Mouse (Mus musculus): ENCODE measurements around the gene Adgrf5. TPM values are rescaled to one million over a fixed set of nuclear protein-coding genes. Genes with fewer than 3 reads are reported as not detected.

Adgrf5 gene
- total and polyA plus RNA-seq, 3 experiments = not detected

- Histone ChIP-seq H3K27ac (ENCODE audit: insufficient read depth, low read depth) (no peak overlapping the region), H3K4me1 (ENCODE audit: control insufficient read depth in 1 of 2, insufficient read depth in 2 of 2) (no peaks in the 10 kb centered on the region), H3K9ac (ENCODE audit: insufficient read depth, low read depth) (no peak overlapping the region), H3K27me3 (replicated peaks) (no peaks in the 10 kb centered on the region), H3K4me2 (ENCODE audit: insufficient read depth, low read depth, poor library complexity, severe bottlenecking) (no peak overlapping the region), H3K79me2 (replicated peaks; ENCODE audit: control insufficient read depth, extremely low read depth, insufficient read depth, poor library complexity, severe bottlenecking) (no peaks in the 10 kb centered on the region), H3K9me3 (replicated peaks; ENCODE audit: low read length) (peaks cover 21% of the 10 kb centered on the region), H3K36me3 (replicated peaks in 1 of 2; ENCODE audit: control insufficient read depth in 1 of 2, insufficient read depth in 1 of 2, low read length in 1 of 2) (no peaks in the 10 kb centered on the region), H3K4me3 (replicated peaks in 1 of 3; ENCODE audit: low read depth in 2 of 3, low read length in 2 of 3, poor library complexity in 1 of 3) (no peak overlapping the region)
- dilution Hi-C loops (cut with MboI; ENCODE audit: extremely low pct_ligation_motif_present, extremely low pct_unique_long_range_greater_than_20kb, low sequenced_read_pairs) (no loop called here), in situ Hi-C loops (cut with MboI; ENCODE audit: low pct_ligation_motif_present, low pct_unique_long_range_greater_than_20kb, low sequenced_read_pairs) (no loop called here)
- no peak for DNase-seq (ENCODE audit: extremely low read depth)
- TF ChIP-seq MXI1 (IDR thresholded peaks at IDR 0.05; ENCODE audit: low read depth, low read length) (no peak), ETS1 (conservative IDR thresholded peaks at IDR 0.05; ENCODE audit: low read depth, low read length) (no peak), POLR2A (IDR thresholded peaks at IDR 0.05; ENCODE audit: low read depth, low read length) (no peak), IRF4 (IDR thresholded peaks at IDR 0.05; ENCODE audit: low read depth, low read length) (no peak), SMC3 (IDR thresholded peaks at IDR 0.05; ENCODE audit: low read depth, low read length) (no peak), SIN3A (IDR thresholded peaks at IDR 0.05; ENCODE audit: low read length) (no peak), CHD1 (IDR thresholded peaks at IDR 0.05; ENCODE audit: low read depth, low read length) (no peak), MAX (IDR thresholded peaks at IDR 0.05; ENCODE audit: low read length) (no peak), BHLHE40 (IDR thresholded peaks at IDR 0.05; ENCODE audit: low read depth, low read length) (no peak), E2F4 (IDR thresholded peaks at IDR 0.05; ENCODE audit: insufficient replicate concordance, low read depth, low read length) (no peak), ZC3H11A (IDR thresholded peaks at IDR 0.05; ENCODE audit: low read depth, low read length) (no peak), CTCF (conservative IDR thresholded peaks at IDR 0.05 in 1 of 2, IDR thresholded peaks at IDR 0.05 in 1 of 2; ENCODE audit: low read depth in 2 of 2, low read length in 2 of 2) (no peak), TBP (conservative IDR thresholded peaks at IDR 0.05; ENCODE audit: low read depth, low read length) (no peak), RAD21 (IDR thresholded peaks at IDR 0.05; ENCODE audit: low read depth, low read length) (no peak), JUN (IDR thresholded peaks at IDR 0.05; ENCODE audit: insufficient read depth, low read depth, low read length) (no peak), ZMIZ1 (IDR thresholded peaks at IDR 0.05; ENCODE audit: low read depth, low read length) (no peak), MAZ (IDR thresholded peaks at IDR 0.05; ENCODE audit: low read depth, low read length) (no peak), UBTF (IDR thresholded peaks at IDR 0.05; ENCODE audit: low read depth, low read length) (no peak)
These were observed 135.3 kb downstream of the Adgrf5 start for GRCm38 (mm10) chr17:43495502-43495901.

- no peak overlapping the region for H3K4me2 ChIP-seq (ENCODE audit: insufficient read depth, low read depth, poor library complexity, severe bottlenecking)
- TF ChIP-seq BHLHE40 (IDR thresholded peaks at IDR 0.05; ENCODE audit: low read depth, low read length) (no peak), ZKSCAN1 (IDR thresholded peaks at IDR 0.05; ENCODE audit: borderline replicate concordance, low read depth, low read length) (no peak), RCOR1 (conservative IDR thresholded peaks at IDR 0.05; ENCODE audit: low read depth, low read length) (no peak), ELF1 (IDR thresholded peaks at IDR 0.05; ENCODE audit: low read depth, low read length) (no peak), IRF4 (IDR thresholded peaks at IDR 0.05; ENCODE audit: low read depth, low read length) (no peak), CHD1 (IDR thresholded peaks at IDR 0.05; ENCODE audit: low read depth, low read length) (no peak), HCFC1 (IDR thresholded peaks at IDR 0.05; ENCODE audit: low read depth, low read length) (no peak), PAX5 (IDR thresholded peaks at IDR 0.05; ENCODE audit: low read length) (no peak), ZMIZ1 (IDR thresholded peaks at IDR 0.05; ENCODE audit: low read depth, low read length) (no peak), ETS1 (conservative IDR thresholded peaks at IDR 0.05; ENCODE audit: low read depth, low read length) (no peak), MAFK (IDR thresholded peaks at IDR 0.05; ENCODE audit: insufficient replicate concordance, low read length) (no peak), POLR2A (IDR thresholded peaks at IDR 0.05; ENCODE audit: low read depth, low read length) (no peak), MEF2A (IDR thresholded peaks at IDR 0.05; ENCODE audit: borderline replicate concordance, low read depth, low read length) (no peak), NELFE (IDR thresholded peaks at IDR 0.05; ENCODE audit: low read depth, low read length) (no peak)
- in situ Hi-C loops (cut with MboI; ENCODE audit: low pct_ligation_motif_present, low pct_unique_long_range_greater_than_20kb, low sequenced_read_pairs) (no loop called here), dilution Hi-C loops (cut with MboI; ENCODE audit: extremely low pct_ligation_motif_present, extremely low pct_unique_long_range_greater_than_20kb, low sequenced_read_pairs) (no loop called here)
- H3K27me3 ChIP-seq (replicated peaks) = no peaks in the 10 kb centered on the region
- no peak overlapping the region for H3K27ac ChIP-seq (ENCODE audit: insufficient read depth, low read depth)
- peaks cover 21% of the 10 kb centered on the region for H3K9me3 ChIP-seq (replicated peaks; ENCODE audit: low read length)
- DNase-seq (ENCODE audit: extremely low read depth) = no peak
- no peaks in the 10 kb centered on the region for H3K79me2 ChIP-seq (replicated peaks; ENCODE audit: control insufficient read depth, extremely low read depth, insufficient read depth, poor library complexity, severe bottlenecking)
- H3K36me3 ChIP-seq (replicated peaks in 1 of 2; ENCODE audit: control insufficient read depth in 1 of 2, insufficient read depth in 1 of 2, low read length in 1 of 2) = no peaks in the 10 kb centered on the region
- no peak overlapping the region for H3K4me3 ChIP-seq (replicated peaks in 1 of 3; ENCODE audit: low read depth in 2 of 3, low read length in 2 of 3, poor library complexity in 1 of 3)
- no peak overlapping the region for H3K9ac ChIP-seq (ENCODE audit: insufficient read depth, low read depth)
- H3K4me1 ChIP-seq (ENCODE audit: control insufficient read depth in 1 of 2, insufficient read depth in 2 of 2) = no peaks in the 10 kb centered on the region
These were observed 137.3 kb downstream of the Adgrf5 start for GRCm38 (mm10) chr17:43497521-43497920.

Measured in CH12.LX (cell line).